Mouse (Mus musculus): ENCODE measurements around the gene Dnmt1. TPM values are rescaled to one million over a fixed set of nuclear protein-coding genes. Genes with fewer than 3 reads are reported as not detected.

Gene Dnmt1
- polyA plus RNA-seq, 1 experiment from 2014 or later: 35.2 TPM

DNA sequence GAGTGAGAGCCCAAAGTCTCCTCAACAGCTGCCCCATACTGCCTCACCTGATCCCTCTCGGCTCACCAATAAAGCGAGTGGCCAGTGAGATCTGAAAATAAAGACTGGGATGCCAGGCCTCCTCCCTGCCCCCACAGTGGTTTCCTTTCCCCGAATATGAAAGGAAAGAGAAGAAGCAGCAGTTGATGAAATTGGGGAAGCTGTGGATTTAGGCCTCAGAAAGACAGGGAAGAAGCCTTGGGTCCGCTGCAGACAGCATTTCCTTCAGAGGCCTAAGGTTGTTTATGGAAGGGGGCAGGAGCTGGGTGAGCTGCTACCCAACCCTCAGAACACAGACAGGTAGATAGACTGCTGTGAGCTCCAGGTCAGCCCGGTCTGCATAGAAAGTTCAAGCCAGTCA lies 7.1 kb upstream of the Dnmt1 start:
- Histone ChIP-seq H3K36me3 (ENCODE audit: control insufficient read depth, insufficient read depth, low read length) (peaks cover 49% of the 10 kb centered on the region), H3K4me3 (ENCODE audit: control insufficient read depth in 1 of 2, insufficient read depth in 1 of 2, low read depth in 1 of 2, low read length in 2 of 2) (no peak overlapping the region), H3K27me3 (ENCODE audit: control insufficient read depth, insufficient read depth, low read length) (no peaks in the 10 kb centered on the region), H3K9me3 (ENCODE audit: control insufficient read depth, low read length) (no peaks in the 10 kb centered on the region), H3K4me1 (ENCODE audit: control insufficient read depth in 2 of 2, insufficient read depth in 2 of 2, low read length in 2 of 2) (peaks cover 0 to 1% of the 10 kb centered on the region in 2 experiments; a peak in 1 of 4 replicates), H3K9ac (ENCODE audit: low read length) (no peak overlapping the region), H3K4me2 (ENCODE audit: low read length) (no peak overlapping the region), H3K27ac (replicated peaks in 1 of 2; ENCODE audit: control insufficient read depth in 1 of 2, insufficient read depth in 1 of 2, low read depth in 2 of 2, low read length in 2 of 2) (no peak overlapping the region)
- ATAC-seq (ENCODE audit: insufficient number of reproducible peaks, insufficient read depth, low FRiP score, low read depth): no peak
- 81% methylated on average over 5 of the region's 5 CpGs for WGBS

DNA sequence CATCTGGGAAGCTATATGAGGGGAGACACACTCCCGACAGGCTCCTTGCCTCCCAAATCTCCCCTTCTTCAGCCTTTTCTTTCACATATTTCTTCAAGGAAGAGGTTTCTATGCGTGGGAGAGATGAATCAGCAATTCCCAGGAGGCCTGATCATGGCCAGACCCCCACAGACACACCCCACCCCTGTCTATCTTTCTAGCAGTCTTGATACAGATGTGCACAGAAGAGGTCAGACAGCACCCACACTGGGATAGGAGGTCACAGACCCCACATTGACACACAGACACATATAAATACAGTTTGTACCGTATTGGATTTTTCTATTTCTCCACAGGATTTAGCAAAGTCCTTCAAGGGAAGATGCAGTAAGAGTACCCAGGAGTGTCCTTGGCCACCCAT lies 6.3 kb upstream of the Dnmt1 start:
- WGBS: 91% methylated on average over 3 of the region's 3 CpGs
- no peak for ATAC-seq (ENCODE audit: insufficient number of reproducible peaks, insufficient read depth, low FRiP score, low read depth)
- Histone ChIP-seq H3K27ac (replicated peaks in 1 of 2; ENCODE audit: control insufficient read depth in 1 of 2, insufficient read depth in 1 of 2, low read depth in 2 of 2, low read length in 2 of 2) (no peak overlapping the region), H3K4me3 (ENCODE audit: control insufficient read depth in 1 of 2, insufficient read depth in 1 of 2, low read depth in 1 of 2, low read length in 2 of 2) (no peak overlapping the region), H3K9ac (ENCODE audit: low read length) (no peak overlapping the region), H3K4me2 (ENCODE audit: low read length) (no peak overlapping the region), H3K9me3 (ENCODE audit: control insufficient read depth, low read length) (no peaks in the 10 kb centered on the region), H3K4me1 (ENCODE audit: control insufficient read depth in 2 of 2, insufficient read depth in 2 of 2, low read length in 2 of 2) (no peaks in the 10 kb centered on the region), H3K36me3 (ENCODE audit: control insufficient read depth, insufficient read depth, low read length) (peaks cover 47% of the 10 kb centered on the region), H3K27me3 (ENCODE audit: control insufficient read depth, insufficient read depth, low read length) (no peaks in the 10 kb centered on the region)

- Histone ChIP-seq H3K36me3 (ENCODE audit: control insufficient read depth, insufficient read depth, low read length) (peaks cover 43% of the 10 kb centered on the region), H3K27me3 (ENCODE audit: control insufficient read depth, insufficient read depth, low read length) (no peaks in the 10 kb centered on the region), H3K27ac (replicated peaks in 1 of 2; ENCODE audit: control insufficient read depth in 1 of 2, insufficient read depth in 1 of 2, low read depth in 2 of 2, low read length in 2 of 2) (no peak overlapping the region), H3K4me3 (ENCODE audit: control insufficient read depth in 1 of 2, insufficient read depth in 1 of 2, low read depth in 1 of 2, low read length in 2 of 2) (no peak overlapping the region), H3K9me3 (ENCODE audit: control insufficient read depth, low read length) (no peaks in the 10 kb centered on the region), H3K9ac (ENCODE audit: low read length) (no peak overlapping the region), H3K4me1 (ENCODE audit: control insufficient read depth in 2 of 2, insufficient read depth in 2 of 2, low read length in 2 of 2) (no peaks in the 10 kb centered on the region), H3K4me2 (ENCODE audit: low read length) (no peak overlapping the region)
- ATAC-seq (ENCODE audit: insufficient number of reproducible peaks, insufficient read depth, low FRiP score, low read depth): no peak
- WGBS: 83% methylated on average over 4 of the region's 4 CpGs
Measured at GRCm38 (mm10) chr9:20965606-20966005, 5.9 kb upstream of the Dnmt1 start.

GRCm38 (mm10) chr9:20961557-20961956 lies 1.9 kb upstream of the Dnmt1 start:
- no peaks in the 10 kb centered on the region for H3K9me3 ChIP-seq (ENCODE audit: control insufficient read depth, low read length)
- no peaks in the 10 kb centered on the region for H3K27me3 ChIP-seq (ENCODE audit: control insufficient read depth, insufficient read depth, low read length)
- no peak overlapping the region for H3K4me3 ChIP-seq (ENCODE audit: control insufficient read depth in 1 of 2, insufficient read depth in 1 of 2, low read depth in 1 of 2, low read length in 2 of 2)
- peaks cover 16% of the 10 kb centered on the region for H3K36me3 ChIP-seq (ENCODE audit: control insufficient read depth, insufficient read depth, low read length)
- no peak overlapping the region for H3K9ac ChIP-seq (ENCODE audit: low read length)
- no peak overlapping the region for H3K4me2 ChIP-seq (ENCODE audit: low read length)
- no peaks in the 10 kb centered on the region for H3K4me1 ChIP-seq (ENCODE audit: control insufficient read depth in 2 of 2, insufficient read depth in 2 of 2, low read length in 2 of 2)
- WGBS: 61% methylated on average over 9 of the region's 9 CpGs
- H3K27ac ChIP-seq (replicated peaks in 1 of 2; ENCODE audit: control insufficient read depth in 1 of 2, insufficient read depth in 1 of 2, low read depth in 2 of 2, low read length in 2 of 2): no peak overlapping the region
- no peak for ATAC-seq (ENCODE audit: insufficient number of reproducible peaks, insufficient read depth, low FRiP score, low read depth)

DNA sequence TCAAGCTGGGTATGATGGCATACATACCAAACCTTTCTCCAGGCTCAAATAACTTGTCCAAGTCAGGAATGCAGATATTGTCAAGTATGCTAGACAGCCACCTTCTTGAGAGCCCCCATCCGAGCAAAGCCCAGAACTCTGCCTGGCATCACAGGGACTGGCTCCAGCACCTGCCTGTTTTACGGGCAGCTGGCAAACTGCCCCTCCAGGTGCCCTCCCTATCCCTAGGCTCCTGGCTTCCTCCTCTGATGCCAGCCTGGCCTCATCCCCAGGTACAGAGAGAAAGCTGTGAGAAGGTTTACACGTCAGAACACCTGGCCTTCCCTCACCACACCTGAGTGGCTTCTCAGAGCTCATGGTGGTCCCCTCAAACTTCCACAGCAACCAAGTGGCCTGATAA lies 2.7 kb downstream of the Dnmt1 start:
- WGBS: 53% methylated on average over 3 of the region's 3 CpGs
- H3K36me3 ChIP-seq (ENCODE audit: control insufficient read depth, insufficient read depth, low read length): no peaks in the 10 kb centered on the region

DNA sequence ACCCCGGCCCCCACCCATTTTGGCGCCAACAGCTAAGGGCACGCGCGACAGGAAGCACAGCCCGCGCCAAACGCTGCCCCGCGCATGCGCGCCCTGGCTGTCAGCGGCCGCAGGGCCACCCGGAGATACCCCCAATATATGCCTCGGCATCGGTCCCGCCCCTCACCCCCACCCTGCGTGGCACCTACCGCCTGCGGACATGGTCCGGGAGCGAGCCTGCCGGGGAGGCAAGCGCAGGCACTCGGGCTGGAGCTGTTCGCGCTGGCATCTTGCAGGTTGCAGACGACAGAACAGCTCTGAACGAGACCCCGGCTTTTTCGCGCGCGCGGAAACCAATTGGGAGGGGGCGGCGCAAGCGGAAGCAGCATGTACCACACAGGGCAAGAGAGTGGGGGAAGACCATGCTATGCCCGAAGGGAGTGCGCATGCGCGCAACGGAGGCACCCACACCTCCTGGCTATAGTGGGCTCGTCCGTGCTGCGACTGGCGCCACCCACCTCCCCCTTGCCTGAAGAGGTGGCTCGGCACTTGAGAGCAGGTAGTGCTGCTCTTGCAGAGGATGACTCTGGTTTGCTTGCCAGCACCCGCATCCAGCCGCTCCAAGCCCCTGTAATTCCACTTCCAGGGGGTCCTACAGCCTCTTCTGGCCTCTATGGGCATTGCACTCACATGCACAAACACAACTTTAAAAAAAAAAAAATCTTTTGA lies 7.0 kb downstream of the Dnmt1 start:
- Histone ChIP-seq H3K4me1 (ENCODE audit: control insufficient read depth in 2 of 2, insufficient read depth in 2 of 2, low read length in 2 of 2) (peaks cover 4 to 13% of the 10 kb centered on the region in 2 experiments; a peak in 3 of 4 replicates), H3K27me3 (ENCODE audit: control insufficient read depth, insufficient read depth, low read length) (no peaks in the 10 kb centered on the region), H3K36me3 (ENCODE audit: control insufficient read depth, insufficient read depth, low read length) (no peaks in the 10 kb centered on the region), H3K9me3 (ENCODE audit: control insufficient read depth, low read length) (no peaks in the 10 kb centered on the region), H3K27ac (replicated peaks in 1 of 2; ENCODE audit: control insufficient read depth in 1 of 2, insufficient read depth in 1 of 2, low read depth in 2 of 2, low read length in 2 of 2) (peak overlapping the region; percentile 82 to 88), H3K9ac (ENCODE audit: low read length) (peak overlapping the region; percentile 88), H3K4me2 (ENCODE audit: low read length) (peak overlapping the region; percentile 93), H3K4me3 (ENCODE audit: control insufficient read depth in 1 of 2, insufficient read depth in 1 of 2, low read depth in 1 of 2, low read length in 2 of 2) (peak overlapping the region; percentile 82 to 88)
- under 1% methylated on average over 51 of the region's 51 CpGs for WGBS
- ATAC-seq (ENCODE audit: insufficient number of reproducible peaks, insufficient read depth, low FRiP score, low read depth): peak; percentile 96

More for the DNA sequence above, 2.7 kb downstream of the Dnmt1 start:
- Histone ChIP-seq H3K27me3 (ENCODE audit: control insufficient read depth, insufficient read depth, low read length) (no peaks in the 10 kb centered on the region), H3K27ac (replicated peaks in 1 of 2; ENCODE audit: control insufficient read depth in 1 of 2, insufficient read depth in 1 of 2, low read depth in 2 of 2, low read length in 2 of 2) (no peak overlapping the region), H3K4me2 (ENCODE audit: low read length) (no peak overlapping the region), H3K4me3 (ENCODE audit: control insufficient read depth in 1 of 2, insufficient read depth in 1 of 2, low read depth in 1 of 2, low read length in 2 of 2) (no peak overlapping the region), H3K9ac (ENCODE audit: low read length) (no peak overlapping the region), H3K9me3 (ENCODE audit: control insufficient read depth, low read length) (no peaks in the 10 kb centered on the region), H3K4me1 (ENCODE audit: control insufficient read depth in 2 of 2, insufficient read depth in 2 of 2, low read length in 2 of 2) (peaks cover 0 to 6% of the 10 kb centered on the region in 2 experiments; a peak in 1 of 4 replicates)
- ATAC-seq (ENCODE audit: insufficient number of reproducible peaks, insufficient read depth, low FRiP score, low read depth): no peak

GRCm38 (mm10) chr9:20951966-20952519 lies 7.6 kb downstream of the Dnmt1 start:
- peak overlapping the region; percentile 88 for H3K9ac ChIP-seq (ENCODE audit: low read length)
- H3K9me3 ChIP-seq (ENCODE audit: control insufficient read depth, low read length): no peaks in the 10 kb centered on the region
- H3K4me3 ChIP-seq (ENCODE audit: control insufficient read depth in 1 of 2, insufficient read depth in 1 of 2, low read depth in 1 of 2, low read length in 2 of 2): peak overlapping the region; percentile 82 to 88
- no peaks in the 10 kb centered on the region for H3K36me3 ChIP-seq (ENCODE audit: control insufficient read depth, insufficient read depth, low read length)
- WGBS: under 1% methylated on average over 16 of the region's 17 CpGs
- H3K4me1 ChIP-seq (ENCODE audit: control insufficient read depth in 2 of 2, insufficient read depth in 2 of 2, low read length in 2 of 2): peaks cover 4 to 13% of the 10 kb centered on the region in 2 experiments; a peak in 3 of 4 replicates
- no peaks in the 10 kb centered on the region for H3K27me3 ChIP-seq (ENCODE audit: control insufficient read depth, insufficient read depth, low read length)
- peak; percentile 66 for ATAC-seq (ENCODE audit: insufficient number of reproducible peaks, insufficient read depth, low FRiP score, low read depth)
- peak overlapping the region; percentile 82 to 88 for H3K27ac ChIP-seq (replicated peaks in 1 of 2; ENCODE audit: control insufficient read depth in 1 of 2, insufficient read depth in 1 of 2, low read depth in 2 of 2, low read length in 2 of 2)
- peak overlapping the region; percentile 93 for H3K4me2 ChIP-seq (ENCODE audit: low read length)

Data from heart, embryonic 14.5 days (tissue).